Mouse (Mus musculus) lung, postnatal 0 days (tissue): ENCODE data around the gene Bmp8b. TPM values are rescaled to one million over a fixed set of nuclear protein-coding genes. Genes with fewer than 3 reads are reported as not detected.

Experiments used
- ATAC-seq: fragments of 200-750 bp; cut with Nextera tagmentation; 2 replicates; pipeline ENCODE4 v1.8.0; 2017; ENCODE audit warnings: moderate library complexity
- DNase-seq: peaks from one replicate; pipeline ENCODE4 v3.0.0-alpha.2; 2016; ENCODE audit warnings: low spot score
- H3K27ac ChIP-seq: fragments of 300-500 bp; sonication (generic); 2 replicates; pipeline ENCODE4 v1.5.1; 2014; ENCODE audit warnings: antibody characterized with exemption, mild to moderate bottlenecking, low read length, mixed read lengths
- H3K27me3 ChIP-seq: fragments of 300-500 bp; sonication (generic); replicated peaks from 2 replicates; pipeline ENCODE4 v1.6.1; 2014; ENCODE audit warnings: low read length, mixed read lengths; ENCODE audit not compliant: insufficient read depth
- H3K36me3 ChIP-seq: fragments of 300-500 bp; sonication (generic); 2 replicates; pipeline ENCODE4 v1.6.1; 2014; ENCODE audit warnings: low read length, mixed read lengths; ENCODE audit not compliant: insufficient read depth
- H3K4me1 ChIP-seq: fragments of 300-500 bp; sonication (generic); 2 replicates; pipeline ENCODE4 v1.6.1; 2014; ENCODE audit warnings: antibody characterized with exemption, low read depth, low read length, mixed read lengths; ENCODE audit not compliant: insufficient read depth
- H3K4me2 ChIP-seq: fragments of 300-500 bp; sonication (generic); replicated peaks from 2 replicates; pipeline ENCODE4 v1.6.1; 2014; ENCODE audit warnings: low read depth, mild to moderate bottlenecking, low read length, moderate library complexity, mixed read lengths
- H3K4me3 ChIP-seq: fragments of 300-500 bp; sonication (generic); 2 replicates; pipeline ENCODE4 v1.5.1; 2014; ENCODE audit warnings: low read depth, low read length
- H3K9ac ChIP-seq: fragments of 300-500 bp; sonication (generic); replicated peaks from 2 replicates; pipeline ENCODE4 v1.6.1; 2014; ENCODE audit warnings: low read depth, mild to moderate bottlenecking
- H3K9me3 ChIP-seq: fragments of 300-500 bp; sonication (generic); 2 replicates; pipeline ENCODE4 v1.6.1; 2016; ENCODE audit warnings: low read length, mixed read lengths
- CTCF ChIP-seq: IDR thresholded peaks from 2 replicates; pipeline ENCODE4 v1.5.1; 2016; ENCODE audit warnings: antibody characterized with exemption, mild to moderate bottlenecking
- EP300 ChIP-seq: IDR thresholded peaks from 2 replicates; pipeline ENCODE4 v1.6.1; 2016; ENCODE audit warnings: antibody characterized with exemption, mild to moderate bottlenecking, control low read depth
- WGBS: fragments of 180-500 bp; shearing (Covaris S2); extraction: QIAGEN DNeasy Blood & Tissue Kit; methylation state at CpG from one replicate; pipeline ENCODE4 v1.1.7; 2014; 5-methylcytosine and 5-hydroxymethylcytosine counted together
- polyA plus RNA-seq: library from polyadenylated mRNA; unstranded; fragments of >200 nt; fragmentation: Nextera tagmentation; extraction: Ambion mirVana; gene quantifications from 2 replicates; pipeline ENCODE4 v1.2.1, GENCODE M21; 2015

Bmp8b gene
- 0.57 and 0.84 TPM in 2 replicates for polyA plus RNA-seq

DNA sequence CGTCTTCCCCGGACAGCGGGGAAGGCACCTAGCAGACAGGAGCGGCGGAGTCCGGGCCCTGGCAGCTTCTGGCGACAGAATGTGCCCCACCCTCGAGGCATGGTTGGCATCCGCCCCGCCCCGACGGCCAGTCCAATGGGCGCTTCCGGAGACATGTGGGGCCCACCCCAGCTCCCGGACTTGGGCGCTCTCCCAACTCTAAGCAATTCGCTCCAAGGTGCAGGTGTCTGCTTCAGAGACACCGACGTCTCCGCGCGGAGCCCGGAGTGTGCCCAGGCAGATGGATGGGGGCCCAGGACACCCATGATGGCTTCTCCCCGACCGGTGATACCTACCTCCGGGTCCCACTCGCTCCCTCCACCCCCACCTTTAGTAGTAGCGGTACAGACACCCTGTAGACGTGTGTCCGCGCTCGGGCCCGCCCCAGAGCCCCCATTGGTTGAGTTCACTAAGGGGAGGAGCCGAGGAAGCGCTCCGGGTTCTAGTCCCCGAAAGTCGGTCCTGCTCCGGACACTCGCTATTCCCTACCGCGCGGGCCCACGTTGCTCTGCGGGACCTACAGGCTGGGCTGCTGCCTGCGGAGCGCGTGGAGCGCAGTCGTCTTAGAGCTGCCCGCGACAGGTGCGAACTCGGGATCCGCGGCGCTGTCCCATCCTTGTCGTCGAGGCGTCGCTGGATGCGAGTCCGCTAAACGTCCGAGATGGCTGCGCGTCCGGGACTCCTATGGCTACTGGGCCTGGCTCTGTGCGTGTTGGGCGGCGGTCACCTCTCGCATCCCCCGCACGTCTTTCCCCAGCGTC is at the start of gene Bmp8b:
Bmp8b (plus strand) TSS at position 515 of the 800 bp plus-strand sequence.
- H3K4me3 ChIP-seq = peak within 1 kb of the TSS; percentile 28
- 6% methylated on average over 67 of the region's 75 CpGs for WGBS
- H3K9ac ChIP-seq = no peak within 1 kb of the TSS
- no peaks in the 10 kb centered on the region for H3K9me3 ChIP-seq
- peak; percentile 53 for DNase-seq
- H3K27me3 ChIP-seq = peaks cover 16% of the 10 kb centered on the region
- H3K36me3 ChIP-seq = no peaks in the 10 kb centered on the region
- H3K4me2 ChIP-seq = peak within 1 kb of the TSS; percentile 48
- TF ChIP-seq CTCF (no peak), EP300 (no peak)
- no peak within 1 kb of the TSS for H3K27ac ChIP-seq
- 0 out of 2 replicates have a peak, but pooled peaks cover 4% of the 10 kb centered on the region for H3K4me1 ChIP-seq
- peak; percentile 83 for ATAC-seq

DNA sequence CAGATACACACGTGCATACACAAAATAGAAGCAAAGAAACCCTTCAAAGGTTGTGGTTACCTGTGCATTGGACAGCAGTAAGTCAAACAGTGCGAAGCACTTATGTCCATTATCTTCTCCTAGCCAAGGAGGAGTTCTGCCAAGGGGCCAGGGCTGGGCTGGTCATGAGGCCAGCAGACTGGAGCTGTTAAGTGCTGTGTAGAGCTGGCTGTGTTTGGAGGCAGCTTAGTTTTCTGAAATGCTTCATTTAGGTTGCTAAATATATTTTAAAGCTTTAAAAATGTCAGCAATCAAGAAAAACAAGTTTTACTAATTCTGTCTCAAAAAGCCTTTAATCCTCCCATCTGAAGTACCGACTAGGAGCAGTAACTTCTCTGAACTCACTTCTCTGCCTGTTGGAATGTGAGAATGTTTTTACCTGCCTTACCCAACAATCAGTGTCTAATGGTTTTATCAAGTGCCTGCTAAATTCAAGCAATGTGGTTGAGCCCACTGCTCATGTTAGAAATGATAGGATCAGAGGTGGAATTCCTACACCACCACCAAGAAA is 48.3 kb upstream of the Bmp8b start:
- TF ChIP-seq CTCF = no peak
- TF ChIP-seq EP300 = no peak
- ATAC-seq = peak; percentile 75
- peaks cover 10% of the 10 kb centered on the region; the same call in 1 of the 2 replicates for H3K36me3 ChIP-seq
- no peak overlapping the region for H3K4me3 ChIP-seq
- H3K27me3 ChIP-seq = no peaks in the 10 kb centered on the region
- no peaks in the 10 kb centered on the region for H3K4me1 ChIP-seq
- H3K27ac ChIP-seq = no peak overlapping the region
- no peaks in the 10 kb centered on the region for H3K9me3 ChIP-seq
- no peak overlapping the region for H3K9ac ChIP-seq
- no peak overlapping the region for H3K4me2 ChIP-seq
- DNase-seq = peak; percentile 62
- 57% methylated on average over 3 of the region's 3 CpGs for WGBS

DNA sequence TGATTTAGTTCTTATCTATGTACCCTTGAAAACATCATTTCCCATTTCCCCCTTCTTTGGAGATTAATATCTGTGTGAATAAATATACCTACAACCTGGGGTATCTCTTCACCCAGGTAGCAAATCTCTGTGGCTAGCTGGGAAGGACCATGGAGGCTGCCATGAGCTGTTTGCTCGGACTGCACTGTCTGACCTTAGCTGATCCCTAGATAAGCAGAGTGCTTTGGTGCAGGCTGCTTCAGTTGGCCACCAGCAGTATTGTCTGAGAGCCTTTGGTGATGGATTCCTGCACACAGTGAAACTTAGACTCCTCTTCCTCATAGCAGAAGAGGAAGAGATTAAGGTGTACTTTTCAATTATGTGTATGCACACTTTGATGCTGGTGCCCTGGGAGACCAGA is 47.0 kb upstream of the Bmp8b start:
- TF ChIP-seq EP300 = no peak
- no peak for TF ChIP-seq CTCF
- ATAC-seq = no peak
- 39% methylated on average over 1 of the region's 1 CpGs for WGBS

DNA sequence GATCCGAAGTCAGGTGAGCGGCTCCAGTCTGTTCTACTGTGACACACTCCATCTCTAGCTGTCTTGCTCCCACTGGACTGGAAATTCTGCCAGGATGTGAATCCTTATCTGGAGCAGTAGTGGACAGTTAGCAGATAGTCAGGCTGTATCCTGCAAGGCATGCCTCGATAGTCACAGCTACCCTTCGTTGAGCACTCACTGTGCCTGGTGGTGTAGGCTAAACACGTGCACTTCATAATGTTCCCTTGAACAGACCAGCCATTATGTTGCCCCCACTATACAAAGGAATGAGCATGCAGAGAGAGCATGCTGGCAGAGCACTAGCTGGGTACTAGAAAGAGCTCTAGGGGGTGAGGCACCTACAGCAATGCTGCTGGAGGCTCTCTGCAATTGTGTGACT is 43.2 kb upstream of the Bmp8b start:
- TF ChIP-seq EP300 (no peak), CTCF (no peak)
- H3K36me3 ChIP-seq = no peaks in the 10 kb centered on the region
- H3K4me3 ChIP-seq = no peak overlapping the region
- no peak overlapping the region for H3K4me2 ChIP-seq
- DNase-seq = no peak
- no peak overlapping the region for H3K9ac ChIP-seq
- no peaks in the 10 kb centered on the region for H3K4me1 ChIP-seq
- H3K9me3 ChIP-seq = no peaks in the 10 kb centered on the region
- no peaks in the 10 kb centered on the region for H3K27me3 ChIP-seq
- ATAC-seq = no peak
- no peak overlapping the region for H3K27ac ChIP-seq
- 71% methylated on average over 5 of the region's 5 CpGs for WGBS

More for the DNA sequence above, 47.0 kb upstream of the Bmp8b start:
- Histone ChIP-seq H3K4me2 (no peak overlapping the region), H3K4me1 (no peaks in the 10 kb centered on the region), H3K36me3 (peaks cover 10% of the 10 kb centered on the region; the same call in 1 of the 2 replicates), H3K4me3 (no peak overlapping the region), H3K27me3 (no peaks in the 10 kb centered on the region), H3K9ac (no peak overlapping the region), H3K9me3 (no peaks in the 10 kb centered on the region), H3K27ac (no peak overlapping the region)
- no peak for DNase-seq

GRCm38 (mm10) chr4:123068646-123069045 is 36.3 kb upstream of the Bmp8b start:
- DNase-seq (no peak), ATAC-seq (no peak)
- Histone ChIP-seq H3K9me3 (no peaks in the 10 kb centered on the region), H3K4me3 (no peak overlapping the region), H3K36me3 (no peaks in the 10 kb centered on the region), H3K9ac (no peak overlapping the region), H3K27me3 (no peaks in the 10 kb centered on the region; the same call in 1 of the 2 replicates), H3K4me2 (no peak overlapping the region), H3K4me1 (no peaks in the 10 kb centered on the region), H3K27ac (no peak overlapping the region)
- WGBS = 71% methylated on average over 6 of the region's 6 CpGs
- TF ChIP-seq CTCF (no peak), EP300 (no peak)

GRCm38 (mm10) chr4:123071266-123071966 is 33.5 kb upstream of the Bmp8b start:
- no peaks in the 10 kb centered on the region; the same call in 1 of the 2 replicates for H3K27me3 ChIP-seq
- ATAC-seq = peak; percentile 94
- no peak for TF ChIP-seq EP300
- TF ChIP-seq CTCF = peak; percentile 67
- no peak overlapping the region for H3K9ac ChIP-seq
- no peaks in the 10 kb centered on the region for H3K9me3 ChIP-seq
- H3K36me3 ChIP-seq = no peaks in the 10 kb centered on the region
- H3K27ac ChIP-seq = no peak overlapping the region
- peak; percentile 85 for DNase-seq
- H3K4me1 ChIP-seq = no peaks in the 10 kb centered on the region
- WGBS = 4% methylated on average over 13 of the region's 13 CpGs
- H3K4me3 ChIP-seq = no peak overlapping the region
- H3K4me2 ChIP-seq = peak overlapping the region; percentile 28; the same call in 1 of the 2 replicates
